Mouse (Mus musculus): ENCODE measurements at regions not wholly inside any gene's neighbourhood (a gene's known extent, or its start where the extent isn't known, plus 50 kb on each side); places are given as distances from the start of the nearest gene placed in this dataset.

DNA sequence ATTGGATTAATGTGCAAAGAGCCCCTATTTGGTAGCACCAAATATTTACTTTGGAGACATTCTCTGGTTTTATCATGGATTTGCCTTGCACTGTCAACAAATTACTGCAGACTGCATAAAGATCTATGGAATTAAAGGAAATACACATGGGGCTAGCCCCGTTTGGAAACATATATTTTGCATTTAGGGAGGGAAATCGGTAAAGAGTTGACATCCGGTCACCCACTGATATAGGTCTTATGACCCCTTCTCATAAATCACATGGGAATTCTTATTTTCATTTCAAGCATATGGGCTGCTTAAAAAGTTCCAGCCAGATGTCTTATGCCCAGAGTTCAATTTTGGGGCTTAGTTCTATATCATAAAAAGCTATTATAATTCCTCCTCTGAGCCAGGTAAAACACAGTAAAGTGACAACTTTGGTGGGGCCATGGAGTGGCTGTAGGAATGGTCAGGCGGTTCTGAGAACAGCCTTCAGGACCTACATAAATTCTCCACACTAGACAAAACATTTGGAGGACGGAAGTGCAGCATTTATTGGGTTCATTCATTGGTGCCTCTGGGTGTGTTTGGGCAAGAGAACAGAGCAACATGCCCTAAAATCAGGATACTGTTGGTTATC lies 626.3 kb downstream of the Tox3 start:
- Histone ChIP-seq H3K4me1 (ENCODE audit: control insufficient read depth, insufficient read depth, low read length) (peaks cover 3% of the 10 kb centered on the region; the same call in 1 of the 2 replicates), H3K36me3 (ENCODE audit: control insufficient read depth, insufficient read depth, low read length) (no peaks in the 10 kb centered on the region), H3K27me3 (ENCODE audit: control insufficient read depth, insufficient read depth, low read length) (no peaks in the 10 kb centered on the region), H3K9me3 (ENCODE audit: control insufficient read depth, low read length) (no peaks in the 10 kb centered on the region), H3K4me3 (replicated peaks; ENCODE audit: low read length) (no peak overlapping the region), H3K27ac (replicated peaks; ENCODE audit: low read depth, low read length) (no peak overlapping the region), H3K9ac (ENCODE audit: low read depth, low read length, severe bottlenecking) (no peak overlapping the region), H3K4me2 (replicated peaks; ENCODE audit: low read depth, low read length, severe bottlenecking) (no peak overlapping the region)
- no peak for ATAC-seq (ENCODE audit: low FRiP score, low read depth)
- DNase-seq (ENCODE audit: low spot score): no peak
- 32% methylated on average over 5 of the region's 5 CpGs for WGBS
- no peak for TF ChIP-seq POLR2A (IDR thresholded peaks at IDR 0.05; ENCODE audit: borderline replicate concordance, extremely low read depth, insufficient read depth, insufficient read length)

- no peak overlapping the region for H3K9ac ChIP-seq (ENCODE audit: low read depth, low read length, severe bottlenecking)
- DNase-seq (ENCODE audit: low spot score) (no peak), ATAC-seq (ENCODE audit: low FRiP score, low read depth) (no peak)
- H3K9me3 ChIP-seq (ENCODE audit: control insufficient read depth, low read length): no peaks in the 10 kb centered on the region
- no peak for TF ChIP-seq POLR2A (IDR thresholded peaks at IDR 0.05; ENCODE audit: borderline replicate concordance, extremely low read depth, insufficient read depth, insufficient read length)
- H3K27ac ChIP-seq (replicated peaks; ENCODE audit: low read depth, low read length): no peak overlapping the region
- no peak overlapping the region for H3K4me2 ChIP-seq (replicated peaks; ENCODE audit: low read depth, low read length, severe bottlenecking)
- 75% methylated on average over 6 of the region's 6 CpGs for WGBS
- no peaks in the 10 kb centered on the region for H3K27me3 ChIP-seq (ENCODE audit: control insufficient read depth, insufficient read depth, low read length)
- H3K4me1 ChIP-seq (ENCODE audit: control insufficient read depth, insufficient read depth, low read length): no peaks in the 10 kb centered on the region
- H3K4me3 ChIP-seq (replicated peaks; ENCODE audit: low read length): no peak overlapping the region
- H3K36me3 ChIP-seq (ENCODE audit: control insufficient read depth, insufficient read depth, low read length): no peaks in the 10 kb centered on the region
These were observed 634.3 kb downstream of the Tox3 start for GRCm38 (mm10) chr8:89713880-89714279.

DNA sequence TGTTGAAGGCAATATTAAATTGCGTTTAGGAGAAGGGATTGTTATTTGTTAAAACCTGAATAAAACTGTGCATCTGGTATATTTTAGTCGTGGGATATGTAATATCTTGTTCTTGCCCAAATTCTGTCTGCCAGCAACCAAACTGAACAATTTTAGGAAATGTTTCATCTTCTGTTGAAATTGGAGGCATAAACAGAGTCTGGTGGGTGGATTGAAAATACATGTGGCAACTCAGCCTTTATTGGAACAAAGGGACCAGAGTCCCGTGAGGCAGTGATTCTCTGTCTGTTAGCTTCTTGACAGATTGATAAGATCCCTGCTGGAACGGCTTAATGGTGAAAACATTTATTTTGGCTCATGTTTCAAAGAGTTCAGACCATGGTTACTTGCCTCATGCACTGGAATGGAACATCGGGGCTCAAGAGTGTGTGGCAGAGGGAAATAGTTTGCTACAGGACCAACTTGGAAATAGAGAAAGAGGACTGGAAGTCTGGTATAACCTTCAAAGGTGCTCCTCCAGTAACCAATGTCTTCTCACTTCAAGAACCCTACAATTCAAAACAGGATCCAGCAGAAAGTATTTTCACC lies 640.7 kb downstream of the Tox3 start:
- no peak for TF ChIP-seq POLR2A (IDR thresholded peaks at IDR 0.05; ENCODE audit: borderline replicate concordance, extremely low read depth, insufficient read depth, insufficient read length)
- no peaks in the 10 kb centered on the region for H3K27me3 ChIP-seq (ENCODE audit: control insufficient read depth, insufficient read depth, low read length)
- H3K9ac ChIP-seq (ENCODE audit: low read depth, low read length, severe bottlenecking): no peak overlapping the region
- H3K27ac ChIP-seq (replicated peaks; ENCODE audit: low read depth, low read length): no peak overlapping the region
- no peaks in the 10 kb centered on the region for H3K4me1 ChIP-seq (ENCODE audit: control insufficient read depth, insufficient read depth, low read length)
- H3K4me3 ChIP-seq (replicated peaks; ENCODE audit: low read length): no peak overlapping the region
- ATAC-seq (ENCODE audit: low FRiP score, low read depth) (no peak), DNase-seq (ENCODE audit: low spot score) (no peak)
- no peak overlapping the region for H3K4me2 ChIP-seq (replicated peaks; ENCODE audit: low read depth, low read length, severe bottlenecking)
- H3K36me3 ChIP-seq (ENCODE audit: control insufficient read depth, insufficient read depth, low read length): no peaks in the 10 kb centered on the region
- WGBS: 50% methylated on average over 5 of the region's 5 CpGs
- no peaks in the 10 kb centered on the region for H3K9me3 ChIP-seq (ENCODE audit: control insufficient read depth, low read length)

GRCm38 (mm10) chr8:89685696-89686095 lies 641.7 kb upstream of the Sall1 start:
- no peak overlapping the region for H3K27ac ChIP-seq (replicated peaks; ENCODE audit: low read depth, low read length)
- TF ChIP-seq POLR2A (IDR thresholded peaks at IDR 0.05; ENCODE audit: borderline replicate concordance, extremely low read depth, insufficient read depth, insufficient read length): no peak
- H3K4me2 ChIP-seq (replicated peaks; ENCODE audit: low read depth, low read length, severe bottlenecking): no peak overlapping the region
- H3K4me3 ChIP-seq (replicated peaks; ENCODE audit: low read length): no peak overlapping the region
- no peak overlapping the region for H3K9ac ChIP-seq (ENCODE audit: low read depth, low read length, severe bottlenecking)
- H3K4me1 ChIP-seq (ENCODE audit: control insufficient read depth, insufficient read depth, low read length): 0 out of 2 replicates have a peak, but pooled peaks cover 3% of the 10 kb centered on the region
- 84% methylated on average over 6 of the region's 6 CpGs for WGBS
- DNase-seq (ENCODE audit: low spot score) (no peak), ATAC-seq (ENCODE audit: low FRiP score, low read depth) (no peak)
- H3K27me3 ChIP-seq (ENCODE audit: control insufficient read depth, insufficient read depth, low read length): no peaks in the 10 kb centered on the region
- H3K36me3 ChIP-seq (ENCODE audit: control insufficient read depth, insufficient read depth, low read length): no peaks in the 10 kb centered on the region
- H3K9me3 ChIP-seq (ENCODE audit: control insufficient read depth, low read length): no peaks in the 10 kb centered on the region

DNA sequence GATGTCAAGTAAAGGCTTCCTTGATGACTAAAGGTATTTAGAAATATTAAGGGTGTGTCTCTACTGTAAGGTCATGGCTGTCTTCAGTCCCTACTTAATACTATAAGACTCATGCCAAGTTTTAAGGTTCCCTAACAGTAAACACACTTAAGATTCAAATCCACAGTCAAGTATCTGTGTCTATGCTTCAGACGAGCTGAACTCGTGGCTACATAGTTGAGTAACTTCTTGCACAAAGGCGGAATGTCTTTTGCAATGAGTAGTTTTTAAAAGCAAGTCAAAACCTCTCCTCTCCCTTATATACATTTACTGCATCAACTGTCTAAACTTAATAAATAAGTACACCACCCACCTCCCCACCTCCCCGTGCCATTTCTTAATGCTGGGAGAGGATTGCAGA lies 637.0 kb upstream of the Sall1 start:
- no peak for TF ChIP-seq POLR2A (IDR thresholded peaks at IDR 0.05; ENCODE audit: borderline replicate concordance, extremely low read depth, insufficient read depth, insufficient read length)
- no peak overlapping the region for H3K9ac ChIP-seq (ENCODE audit: low read depth, low read length, severe bottlenecking)
- H3K4me1 ChIP-seq (ENCODE audit: control insufficient read depth, insufficient read depth, low read length): 0 out of 2 replicates have a peak, but pooled peaks cover 3% of the 10 kb centered on the region
- no peak overlapping the region for H3K27ac ChIP-seq (replicated peaks; ENCODE audit: low read depth, low read length)
- H3K9me3 ChIP-seq (ENCODE audit: control insufficient read depth, low read length): no peaks in the 10 kb centered on the region
- no peak for DNase-seq (ENCODE audit: low spot score)
- no peak for ATAC-seq (ENCODE audit: low FRiP score, low read depth)
- WGBS: 90% methylated on average over 4 of the region's 4 CpGs
- H3K4me2 ChIP-seq (replicated peaks; ENCODE audit: low read depth, low read length, severe bottlenecking): no peak overlapping the region
- H3K4me3 ChIP-seq (replicated peaks; ENCODE audit: low read length): no peak overlapping the region
- H3K36me3 ChIP-seq (ENCODE audit: control insufficient read depth, insufficient read depth, low read length): no peaks in the 10 kb centered on the region
- H3K27me3 ChIP-seq (ENCODE audit: control insufficient read depth, insufficient read depth, low read length): 0 out of 2 replicates have a peak, but pooled peaks cover 7% of the 10 kb centered on the region
